Mouse (Mus musculus): ENCODE data around the gene Kif28.
"Not testable (repeated sequence)": the region's sequence is repeated elsewhere in the genome, so short reads cannot be mapped to it uniquely, and the experiment has no call there.

Gene Kif28

GRCm38 (mm10) chr1:179745171-179745570 is at the start of gene Kif28:
TSS of gene Kif28 (minus strand) at chr1:179745271.
- DNase-seq (ENCODE audit: low read depth, low spot score): no peak

- DNase-seq (ENCODE audit: low read depth, low spot score): no peak
Observed at GRCm38 (mm10) chr1:179787281-179787680, 42.2 kb upstream of the Kif28 start.

GRCm38 (mm10) chr1:179785502-179785901 is 40.4 kb upstream of the Kif28 start:
- no peak for DNase-seq (ENCODE audit: low read depth, low spot score)

GRCm38 (mm10) chr1:179784098-179784497 is 39.0 kb upstream of the Kif28 start:
- no peak for DNase-seq (ENCODE audit: low read depth, low spot score)

GRCm38 (mm10) chr1:179776831-179777230 is 31.8 kb upstream of the Kif28 start:
- no peak for DNase-seq (ENCODE audit: low read depth, low spot score)

GRCm38 (mm10) chr1:179760553-179760952 is 15.5 kb upstream of the Kif28 start:
- DNase-seq (ENCODE audit: low read depth, low spot score): no peak

- DNase-seq (ENCODE audit: low read depth, low spot score): no peak
Observed at GRCm38 (mm10) chr1:179760086-179760485, 15.0 kb upstream of the Kif28 start.

- no peak for DNase-seq (ENCODE audit: low read depth, low spot score)
Observed at GRCm38 (mm10) chr1:179756477-179756876, 11.4 kb upstream of the Kif28 start.

GRCm38 (mm10) chr1:179753006-179753405 is 7.9 kb upstream of the Kif28 start:
- DNase-seq (ENCODE audit: low read depth, low spot score): no peak

GRCm38 (mm10) chr1:179752276-179752675 is 7.2 kb upstream of the Kif28 start:
- no peak for DNase-seq (ENCODE audit: low read depth, low spot score)

- DNase-seq (ENCODE audit: low read depth, low spot score): no peak
Observed at GRCm38 (mm10) chr1:179743593-179744193, 1.4 kb downstream of the Kif28 start.

GRCm38 (mm10) chr1:179736483-179736882 is 8.6 kb downstream of the Kif28 start:
- no peak for DNase-seq (ENCODE audit: low read depth, low spot score)

GRCm38 (mm10) chr1:179734500-179735474 is 10.3 kb downstream of the Kif28 start:
- no peak for DNase-seq (ENCODE audit: low read depth, low spot score)

- DNase-seq (ENCODE audit: low read depth, low spot score): no peak
Observed at GRCm38 (mm10) chr1:179731391-179731790, 13.7 kb downstream of the Kif28 start.

- DNase-seq (ENCODE audit: low read depth, low spot score): no peak
Observed at GRCm38 (mm10) chr1:179728661-179729060, 16.4 kb downstream of the Kif28 start.

GRCm38 (mm10) chr1:179722811-179723469 is 22.1 kb downstream of the Kif28 start:
- DNase-seq (ENCODE audit: low read depth, low spot score): no peak

- DNase-seq (ENCODE audit: low read depth, low spot score): no peak
Observed at GRCm38 (mm10) chr1:179715786-179716185, 29.3 kb downstream of the Kif28 start.

- DNase-seq (ENCODE audit: low read depth, low spot score): not testable (repeated sequence)
Observed at GRCm38 (mm10) chr1:179715289-179715688, 29.8 kb downstream of the Kif28 start.

GRCm38 (mm10) chr1:179713367-179713766 is 31.7 kb downstream of the Kif28 start:
- DNase-seq (ENCODE audit: low read depth, low spot score): no peak

GRCm38 (mm10) chr1:179712658-179713057 is 32.4 kb downstream of the Kif28 start:
- DNase-seq (ENCODE audit: low read depth, low spot score): no peak

GRCm38 (mm10) chr1:179710739-179711138 is 34.3 kb downstream of the Kif28 start:
- no peak for DNase-seq (ENCODE audit: low read depth, low spot score)

GRCm38 (mm10) chr1:179709390-179709789 is 35.7 kb downstream of the Kif28 start:
- DNase-seq (ENCODE audit: low read depth, low spot score): no peak

All from retina, adult 2 months (tissue).